Mouse (Mus musculus) brain, embryonic 18.5 days (tissue): ENCODE results near the gene Gnl1.
"Not testable (repeated sequence)": the region's sequence is repeated elsewhere in the genome, so short reads cannot be mapped to it uniquely, and the experiment has no call there.

Experiments used
- DNase-seq: peaks from one replicate; pipeline ENCODE4 v3.0.0-alpha.2; 2012; ENCODE audit warnings: low read depth, low spot score

Gnl1 gene

GRCm38 (mm10) chr17:35979401-35980362 lies at the start of gene Gnl1, which contains the start of gene Prr3:
Gene Gnl1 (plus strand): TSS chr17:35979851.
Gene Prr3 (minus strand): TSS chr17:35980236.
- peak; percentile 85 for DNase-seq

DNA sequence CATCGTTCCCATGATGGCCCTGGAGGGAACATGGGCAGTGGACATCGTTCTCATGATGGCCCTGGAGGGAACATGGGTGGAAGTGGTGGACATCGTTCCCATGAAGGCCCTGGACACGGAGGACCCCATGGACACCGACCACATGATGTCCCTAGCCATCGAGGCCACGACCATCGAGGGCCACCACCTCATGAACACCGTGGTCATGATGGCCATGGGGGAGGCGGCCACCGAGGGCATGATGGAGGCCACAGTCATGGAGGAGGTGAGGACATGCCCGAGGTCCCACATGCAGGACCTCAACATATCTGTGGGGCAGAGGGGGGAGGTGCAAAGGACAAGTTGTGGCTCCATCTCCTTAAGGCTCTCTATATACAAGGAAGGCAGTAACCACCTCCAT lies 49.0 kb upstream of the Gnl1 start:
- DNase-seq, result no peak

- DNase-seq, result no peak
Measured at GRCm38 (mm10) chr17:35932608-35933007, 47.0 kb upstream of the Gnl1 start.

- not testable (repeated sequence) for DNase-seq
Measured at GRCm38 (mm10) chr17:35935763-35936162, 43.9 kb upstream of the Gnl1 start.

- DNase-seq, result no peak
Measured at GRCm38 (mm10) chr17:35937700-35938348, 41.8 kb upstream of the Gnl1 start.

DNA sequence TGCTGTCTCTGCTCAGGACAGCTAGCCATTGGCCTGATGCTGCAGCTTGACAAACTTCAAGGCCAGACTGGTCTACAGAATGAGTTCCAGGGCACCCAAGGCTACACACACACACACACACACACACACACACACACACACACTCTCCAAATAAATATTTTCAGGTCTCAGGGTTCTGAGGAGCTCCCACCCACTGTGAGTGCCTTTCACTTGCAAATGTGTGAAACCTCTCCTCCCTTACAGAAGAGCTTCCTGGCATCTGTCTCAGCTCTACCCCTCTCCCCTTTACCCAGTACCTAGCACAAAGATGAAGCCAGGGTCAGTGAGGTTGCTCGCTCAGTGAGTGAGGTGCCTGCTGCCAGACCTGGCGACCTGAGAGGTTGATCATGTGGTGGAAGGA lies 40.5 kb upstream of the Gnl1 start:
- DNase-seq, result no peak

DNA sequence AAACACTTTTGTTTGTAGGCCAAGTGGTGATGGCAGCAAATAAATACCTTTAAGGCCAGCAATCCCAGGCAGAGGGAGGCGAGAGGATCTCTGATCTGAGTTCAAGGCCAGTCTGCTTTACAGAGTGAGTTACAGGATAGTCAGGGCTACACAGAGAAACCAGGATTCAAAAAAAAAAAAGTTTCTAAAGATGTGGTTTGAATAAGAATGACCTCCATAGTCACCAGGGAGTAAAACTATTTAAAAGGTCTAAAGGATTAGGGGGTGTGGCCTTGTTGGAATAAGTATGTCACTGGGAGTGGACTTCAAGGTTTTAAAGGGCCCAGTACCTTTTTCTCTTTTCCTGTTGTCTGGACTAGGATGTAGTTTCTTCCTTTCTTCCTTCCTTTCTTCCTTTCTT lies 39.7 kb upstream of the Gnl1 start:
- no peak for DNase-seq

DNA sequence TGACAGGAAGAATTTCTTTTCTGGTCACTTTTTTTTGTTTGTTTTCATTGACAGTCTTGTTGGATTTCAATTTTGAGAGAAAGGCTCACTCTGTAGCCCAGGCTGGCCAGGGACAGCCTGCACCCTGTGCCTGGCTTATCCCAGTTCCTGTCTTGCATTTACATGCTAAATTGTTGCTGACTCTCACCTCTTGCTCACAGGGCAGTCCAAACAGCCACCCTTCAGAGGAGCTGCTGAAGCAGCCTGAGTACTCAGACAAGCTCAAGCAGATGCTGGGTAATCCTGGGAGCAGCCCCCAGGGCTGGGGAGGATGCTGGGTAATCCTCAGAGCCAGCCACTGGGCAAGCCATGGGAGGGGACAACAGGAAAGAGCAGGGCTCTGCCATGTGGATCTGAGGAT lies 28.7 kb upstream of the Gnl1 start:
- DNase-seq, result not testable (repeated sequence)

- not testable (repeated sequence) for DNase-seq
Measured at GRCm38 (mm10) chr17:35952559-35952958, 27.1 kb upstream of the Gnl1 start.

DNA sequence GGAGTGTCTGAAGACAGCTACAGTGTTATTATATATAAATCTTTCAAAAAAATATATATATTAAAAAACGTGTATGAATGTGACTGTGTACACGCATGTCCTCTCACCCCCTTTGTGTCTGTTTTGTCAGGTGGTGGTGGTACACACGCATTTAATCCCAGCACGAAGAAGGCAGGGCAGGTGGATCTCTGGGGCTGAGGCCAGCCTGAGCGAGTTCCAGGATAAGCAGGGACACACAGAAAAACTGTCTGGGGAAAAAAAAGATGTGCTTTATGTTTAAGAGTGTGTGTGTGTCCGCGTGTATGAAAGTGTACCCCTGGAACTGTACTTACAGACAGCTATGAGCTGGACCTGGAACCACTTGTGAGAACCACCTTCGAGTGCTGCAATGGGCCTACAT lies 25.0 kb upstream of the Gnl1 start:
- no peak for DNase-seq

DNA sequence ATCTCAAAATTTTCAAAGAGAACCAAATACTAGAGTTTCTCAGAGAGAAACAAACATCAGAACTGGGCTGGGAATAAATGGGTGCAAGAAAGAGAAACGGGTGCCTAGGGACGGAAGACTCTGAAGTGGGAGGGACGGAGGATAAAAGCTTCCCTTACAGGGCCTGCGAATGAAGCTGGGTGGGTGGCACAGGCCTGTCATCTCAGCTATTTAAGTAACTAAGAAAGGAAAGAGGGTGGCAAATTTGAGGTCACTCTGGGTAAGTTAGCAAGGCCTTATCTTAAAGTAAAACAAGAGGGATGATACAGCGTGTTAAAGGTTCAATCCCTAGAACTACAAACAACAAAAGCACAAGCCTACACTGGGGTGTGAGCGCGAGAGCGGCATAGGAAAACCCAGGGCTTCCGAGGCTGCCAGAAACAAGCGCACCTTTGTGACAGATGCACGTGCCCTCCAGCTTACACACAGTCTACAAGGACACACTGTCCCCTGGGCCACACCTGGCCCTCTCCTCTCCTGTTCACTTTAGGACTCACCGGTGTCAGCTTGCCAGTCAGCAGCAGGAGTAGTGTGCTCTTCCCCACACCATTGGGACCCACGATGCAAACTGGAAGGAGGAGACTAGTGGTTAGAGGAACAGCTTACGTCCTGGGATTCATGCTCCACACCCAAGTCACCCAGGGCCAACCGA lies 21.0 kb upstream of the Gnl1 start:
- no peak for DNase-seq

- no peak for DNase-seq
Measured at GRCm38 (mm10) chr17:35963279-35963678, 16.4 kb upstream of the Gnl1 start.

DNA sequence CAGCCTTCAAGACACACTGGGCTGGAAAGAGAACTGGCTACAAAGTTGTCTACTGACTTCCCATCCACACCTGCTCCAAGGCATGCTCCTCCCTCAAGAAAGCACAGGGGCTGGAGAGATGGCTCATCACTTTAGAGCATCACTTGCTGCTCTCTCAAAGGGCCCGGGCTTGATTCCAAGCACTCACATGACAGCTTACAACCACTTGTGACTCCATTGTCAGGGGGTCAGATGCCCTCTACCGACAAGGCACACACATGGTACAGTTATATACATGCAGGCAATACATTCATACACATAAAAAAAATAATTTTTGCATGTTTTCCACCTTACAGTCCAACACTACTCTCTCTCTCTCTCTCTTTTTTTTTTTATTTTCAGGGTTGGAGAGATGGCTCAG lies 12.0 kb upstream of the Gnl1 start:
- DNase-seq, result no peak

- DNase-seq, result peak; percentile 87
Measured at GRCm38 (mm10) chr17:35969418-35970389, 9.9 kb upstream of the Gnl1 start, which contains the start of gene Abcf1. Gene Abcf1 (minus strand): TSS chr17:35969761.

GRCm38 (mm10) chr17:35972131-35972530 lies 7.5 kb upstream of the Gnl1 start:
- no peak for DNase-seq

- DNase-seq, result peak; percentile 83
Measured at GRCm38 (mm10) chr17:35978811-35979400, 745 bp upstream of the Gnl1 start.

DNA sequence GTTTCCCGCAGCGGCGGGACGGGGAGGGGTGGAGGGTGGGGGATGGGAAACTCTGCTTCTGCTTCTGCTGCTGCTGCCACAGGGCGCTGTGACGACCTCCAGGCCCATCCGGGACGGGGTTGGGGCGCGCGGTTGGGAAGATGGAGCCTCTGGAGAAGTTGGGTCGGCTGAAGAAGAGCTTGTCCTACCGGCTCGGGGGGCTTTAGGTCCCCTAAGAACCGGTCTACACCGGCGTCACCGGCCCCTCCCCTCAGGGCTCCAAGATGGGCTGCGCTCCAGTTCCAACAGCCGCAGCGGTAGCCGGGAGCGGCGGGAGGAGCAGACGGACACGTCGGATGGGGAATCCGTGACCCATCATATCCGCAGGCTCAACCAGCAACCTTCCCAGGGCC lies 708 bp downstream of the Gnl1 start:
- no peak for DNase-seq

DNA sequence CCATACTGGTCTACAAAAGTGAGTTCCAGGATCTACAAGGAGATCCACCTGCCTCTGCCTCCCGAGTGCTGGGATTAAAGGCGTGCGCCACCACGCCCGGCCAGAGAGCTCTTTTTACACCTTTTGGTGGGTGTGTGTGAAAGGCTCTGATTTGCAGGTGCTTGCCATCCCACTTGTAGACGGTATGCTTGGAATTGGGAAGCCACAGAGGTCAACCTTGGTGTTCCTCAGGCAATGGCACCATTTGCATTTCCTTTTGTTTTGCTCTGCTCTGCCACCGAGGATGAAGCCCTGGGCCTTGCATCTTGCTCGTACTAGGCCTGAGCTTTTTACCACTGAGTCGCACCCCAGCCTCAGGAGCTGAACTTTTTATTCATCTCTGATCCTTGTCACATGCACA lies 2.1 kb downstream of the Gnl1 start:
- DNase-seq, result no peak

GRCm38 (mm10) chr17:35991781-35992180 lies 12.1 kb downstream of the Gnl1 start:
- no peak for DNase-seq

GRCm38 (mm10) chr17:35993675-35994074 lies 14.0 kb downstream of the Gnl1 start:
- DNase-seq, result peak; percentile 55
